Mouse (Mus musculus): Measurements from ENCODE around the gene Lce1b. TPM values are rescaled to one million over a fixed set of nuclear protein-coding genes. Genes with fewer than 3 reads are reported as not detected.
"Not testable (repeated sequence)": the region's sequence is repeated elsewhere in the genome, so short reads cannot be mapped to it uniquely, and the experiment has no call there.

Gene Lce1b
- not detected in 2 replicates for polyA plus RNA-seq (2014; fragmentation: Nextera tagmentation; extraction: Ambion mirVana)

DNA sequence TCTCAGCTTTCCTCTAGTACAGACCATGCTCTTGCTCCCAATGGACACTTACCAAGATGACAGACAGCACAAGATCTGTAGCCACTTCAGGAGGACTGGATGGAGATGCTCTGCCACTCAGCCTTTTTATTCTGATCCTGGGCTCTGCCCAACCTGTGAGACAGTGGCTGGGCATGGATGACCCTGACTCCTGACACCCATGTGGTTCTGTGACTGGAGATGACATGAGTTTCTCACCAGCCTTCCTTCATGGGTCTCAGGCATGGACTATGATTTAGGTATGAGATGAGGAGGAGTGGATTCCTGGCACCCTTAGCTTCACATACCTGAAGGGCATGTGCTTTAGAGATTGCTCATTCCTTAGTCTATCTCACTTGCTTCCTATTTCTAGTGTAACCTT is at the start of gene Lce1b:
Gene Lce1b (minus strand): TSS at position 101 of the 400 bp plus-strand sequence.
- Histone ChIP-seq H3K4me3 (ENCODE audit: low read depth, low read length) (no peak within 1 kb of the TSS), H3K9me3 (ENCODE audit: control insufficient read depth, low read length) (no peaks in the 10 kb centered on the region), H3K4me1 (replicated peaks; ENCODE audit: control insufficient read depth, insufficient read depth, low read length) (no peaks in the 10 kb centered on the region), H3K27me3 (replicated peaks; ENCODE audit: control insufficient read depth, insufficient read depth, low read length) (no peaks in the 10 kb centered on the region), H3K36me3 (ENCODE audit: control insufficient read depth, insufficient read depth, low read length) (no peaks in the 10 kb centered on the region), H3K27ac (ENCODE audit: low read depth) (no peak within 1 kb of the TSS), H3K4me2 (ENCODE audit: low read length) (no peak within 1 kb of the TSS), H3K9ac (ENCODE audit: low read length) (no peak within 1 kb of the TSS)
- ATAC-seq (replicated peaks; ENCODE audit: low FRiP score, low TSS enrichment, low read depth) = no peak
- DNase-seq (ENCODE audit: low spot score) = no peak

DNA sequence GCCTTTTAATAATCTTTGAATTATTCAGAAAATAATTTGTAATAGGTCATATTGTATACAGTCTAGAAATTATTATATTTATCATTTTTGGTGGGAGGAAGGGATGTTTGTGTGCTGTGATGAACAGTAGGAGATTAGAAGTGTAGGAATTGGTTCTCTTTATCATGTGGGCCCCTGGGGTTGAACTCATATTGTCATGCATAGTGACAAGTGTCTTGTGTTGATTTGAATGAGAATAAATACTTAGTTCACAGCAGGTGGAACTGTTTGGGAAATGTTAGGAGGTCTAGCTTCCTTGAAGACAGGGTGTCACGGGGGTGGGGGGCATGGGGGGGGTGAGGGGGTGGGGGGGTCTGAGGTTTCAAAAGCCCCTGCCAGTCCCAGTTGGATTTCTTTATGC is 37.9 kb upstream of the Lce1b start:
- ATAC-seq (replicated peaks; ENCODE audit: low FRiP score, low TSS enrichment, low read depth) = no peak

DNA sequence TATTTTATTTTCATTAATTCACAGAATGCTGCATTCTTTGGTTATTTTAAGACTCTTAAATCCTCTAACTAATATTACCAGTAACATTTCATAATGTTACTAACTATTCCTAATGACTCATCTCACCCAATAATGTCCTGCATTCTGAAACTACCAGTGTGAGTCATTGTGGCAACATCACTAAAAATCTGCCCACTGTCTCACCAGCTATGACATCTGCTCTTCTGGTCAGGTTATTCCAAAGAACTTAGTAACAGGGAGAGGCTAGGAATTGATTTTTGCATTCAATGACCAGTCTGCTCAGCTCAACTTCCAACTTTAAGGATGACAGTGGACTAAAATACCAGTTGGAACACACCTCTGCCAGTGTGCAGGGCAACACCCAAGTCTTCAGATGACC is 35.0 kb upstream of the Lce1b start:
- H3K4me1 ChIP-seq (replicated peaks; ENCODE audit: control insufficient read depth, insufficient read depth, low read length) = no peaks in the 10 kb centered on the region
- no peaks in the 10 kb centered on the region for H3K36me3 ChIP-seq (ENCODE audit: control insufficient read depth, insufficient read depth, low read length)
- no peak overlapping the region for H3K4me2 ChIP-seq (ENCODE audit: low read length)
- DNase-seq (ENCODE audit: low spot score) (no peak), ATAC-seq (replicated peaks; ENCODE audit: low FRiP score, low TSS enrichment, low read depth) (no peak)
- no peak overlapping the region for H3K4me3 ChIP-seq (ENCODE audit: low read depth, low read length)
- no peaks in the 10 kb centered on the region for H3K27me3 ChIP-seq (replicated peaks; ENCODE audit: control insufficient read depth, insufficient read depth, low read length)
- no peaks in the 10 kb centered on the region for H3K9me3 ChIP-seq (ENCODE audit: control insufficient read depth, low read length)
- H3K9ac ChIP-seq (ENCODE audit: low read length) = no peak overlapping the region
- no peak overlapping the region for H3K27ac ChIP-seq (ENCODE audit: low read depth)

More for the DNA sequence above, 37.9 kb upstream of the Lce1b start:
- Histone ChIP-seq H3K36me3 (ENCODE audit: control insufficient read depth, insufficient read depth, low read length) (no peaks in the 10 kb centered on the region), H3K9ac (ENCODE audit: low read length) (no peak overlapping the region), H3K4me1 (replicated peaks; ENCODE audit: control insufficient read depth, insufficient read depth, low read length) (no peaks in the 10 kb centered on the region), H3K4me3 (ENCODE audit: low read depth, low read length) (no peak overlapping the region), H3K9me3 (ENCODE audit: control insufficient read depth, low read length) (no peaks in the 10 kb centered on the region), H3K27ac (ENCODE audit: low read depth) (no peak overlapping the region), H3K27me3 (replicated peaks; ENCODE audit: control insufficient read depth, insufficient read depth, low read length) (no peaks in the 10 kb centered on the region), H3K4me2 (ENCODE audit: low read length) (no peak overlapping the region)
- DNase-seq (ENCODE audit: low spot score) = no peak
- WGBS = 50% methylated on average over 1 of the region's 1 CpGs

DNA sequence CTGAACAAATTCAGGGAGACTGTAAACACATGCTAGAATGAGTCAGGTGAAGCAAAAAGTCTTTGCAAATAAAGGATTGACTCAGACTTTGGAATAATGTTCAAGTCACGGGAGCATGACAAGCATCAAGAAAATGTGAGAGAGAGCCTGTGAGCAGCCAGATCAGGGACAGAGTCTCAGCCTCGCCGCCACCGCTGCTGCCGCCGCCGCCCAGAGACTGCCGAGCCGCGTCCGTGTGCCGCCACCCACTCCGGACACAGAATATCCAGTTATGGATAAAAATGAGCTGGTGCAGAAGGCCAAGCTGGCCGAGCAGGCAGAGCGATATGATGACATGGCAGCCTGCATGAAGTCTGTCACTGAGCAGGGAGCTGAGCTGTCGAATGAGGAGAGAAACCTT is 32.4 kb upstream of the Lce1b start:
- H3K36me3 ChIP-seq (ENCODE audit: control insufficient read depth, insufficient read depth, low read length); H3K4me1 ChIP-seq (replicated peaks; ENCODE audit: control insufficient read depth, insufficient read depth, low read length); H3K9me3 ChIP-seq (ENCODE audit: control insufficient read depth, low read length); H3K27ac ChIP-seq (ENCODE audit: low read depth); DNase-seq (ENCODE audit: low spot score); H3K4me3 ChIP-seq (ENCODE audit: low read depth, low read length); ATAC-seq (replicated peaks; ENCODE audit: low FRiP score, low TSS enrichment, low read depth); H3K27me3 ChIP-seq (replicated peaks; ENCODE audit: control insufficient read depth, insufficient read depth, low read length); H3K9ac ChIP-seq (ENCODE audit: low read length); H3K4me2 ChIP-seq (ENCODE audit: low read length): not testable (repeated sequence)
- 78% methylated on average over 16 of the region's 16 CpGs for WGBS

DNA sequence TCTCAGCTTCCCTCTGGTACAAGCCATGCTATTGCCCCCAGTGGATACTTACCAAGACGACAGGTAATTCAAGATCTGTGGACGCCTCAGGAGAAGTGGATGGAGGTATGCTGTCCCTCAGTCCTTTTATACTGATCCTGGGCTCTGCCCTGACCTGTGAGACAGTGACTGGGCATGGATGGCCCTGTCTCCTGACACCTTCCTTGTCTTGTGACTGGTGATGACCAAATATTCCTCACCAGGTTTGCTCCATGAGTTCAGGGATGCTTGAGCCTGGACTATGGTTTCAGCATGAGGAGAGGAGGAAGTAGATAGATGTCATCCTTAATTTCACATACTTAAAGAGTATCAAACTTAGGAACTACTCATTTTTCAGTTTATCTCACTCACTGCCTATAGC is 30.4 kb upstream of the Lce1b start, which contains the start of gene Lce1d:
Gene Lce1d (minus strand): TSS at position 101 of the 400 bp plus-strand sequence.
- Histone ChIP-seq H3K4me1 (replicated peaks; ENCODE audit: control insufficient read depth, insufficient read depth, low read length) (no peaks in the 10 kb centered on the region), H3K4me2 (ENCODE audit: low read length) (no peak within 1 kb of the TSS), H3K9ac (ENCODE audit: low read length) (no peak within 1 kb of the TSS), H3K9me3 (ENCODE audit: control insufficient read depth, low read length) (no peaks in the 10 kb centered on the region), H3K27me3 (replicated peaks; ENCODE audit: control insufficient read depth, insufficient read depth, low read length) (no peaks in the 10 kb centered on the region), H3K36me3 (ENCODE audit: control insufficient read depth, insufficient read depth, low read length) (no peaks in the 10 kb centered on the region), H3K27ac (ENCODE audit: low read depth) (no peak within 1 kb of the TSS), H3K4me3 (ENCODE audit: low read depth, low read length) (no peak within 1 kb of the TSS)
- WGBS = 56% methylated on average over 2 of the region's 2 CpGs
- DNase-seq (ENCODE audit: low spot score) (no peak), ATAC-seq (replicated peaks; ENCODE audit: low FRiP score, low TSS enrichment, low read depth) (no peak)

DNA sequence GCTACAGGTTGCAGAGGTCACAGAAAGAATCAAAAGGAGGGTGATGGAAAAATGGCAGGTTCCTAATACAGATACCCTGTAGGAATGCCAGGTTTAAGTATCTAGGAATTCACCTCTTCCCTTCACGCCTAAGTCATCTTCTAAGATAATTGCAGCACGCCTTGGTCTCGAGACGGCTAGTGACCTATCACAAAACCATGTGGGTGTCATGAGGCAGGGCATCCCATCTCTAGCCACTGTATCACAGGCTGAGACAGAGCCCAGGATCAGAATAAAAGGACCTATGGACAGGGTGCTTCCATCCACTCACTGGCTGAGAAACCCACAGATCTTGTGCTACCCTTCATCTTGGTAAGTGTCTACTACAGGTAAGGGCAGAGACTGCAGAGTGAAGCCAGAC is 22.2 kb upstream of the Lce1b start, which contains the start of gene Lce1c:
Gene Lce1c (plus strand): TSS at position 301 of the 400 bp plus-strand sequence.
- H3K36me3 ChIP-seq (ENCODE audit: control insufficient read depth, insufficient read depth, low read length) = no peaks in the 10 kb centered on the region
- H3K27me3 ChIP-seq (replicated peaks; ENCODE audit: control insufficient read depth, insufficient read depth, low read length) = no peaks in the 10 kb centered on the region
- no peaks in the 10 kb centered on the region for H3K9me3 ChIP-seq (ENCODE audit: control insufficient read depth, low read length)
- no peaks in the 10 kb centered on the region for H3K4me1 ChIP-seq (replicated peaks; ENCODE audit: control insufficient read depth, insufficient read depth, low read length)
- no peak within 1 kb of the TSS for H3K4me2 ChIP-seq (ENCODE audit: low read length)
- H3K27ac ChIP-seq (ENCODE audit: low read depth) = no peak within 1 kb of the TSS
- ATAC-seq (replicated peaks; ENCODE audit: low FRiP score, low TSS enrichment, low read depth) = no peak
- H3K9ac ChIP-seq (ENCODE audit: low read length) = no peak within 1 kb of the TSS
- WGBS = 86% methylated on average over 4 of the region's 4 CpGs
- no peak for DNase-seq (ENCODE audit: low spot score)
- no peak within 1 kb of the TSS for H3K4me3 ChIP-seq (ENCODE audit: low read depth, low read length)

DNA sequence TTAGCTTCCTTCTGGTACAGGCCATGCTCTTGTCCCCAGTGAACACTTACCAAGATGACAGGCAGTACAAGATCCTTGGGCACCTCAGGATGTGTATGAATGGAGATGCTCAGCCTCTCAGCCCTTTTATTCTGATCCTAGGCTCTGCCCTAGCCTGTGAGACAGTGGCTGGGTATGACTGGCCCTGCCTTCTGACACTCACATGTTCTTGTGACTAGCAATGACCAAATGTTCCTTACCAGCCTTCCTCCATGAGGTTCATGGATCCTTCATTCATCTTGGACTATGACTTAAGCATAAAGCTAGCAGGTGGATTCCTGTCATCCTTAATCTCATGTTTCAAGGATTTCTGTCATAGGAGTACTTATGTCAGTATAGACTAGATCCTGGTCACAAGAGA is 13.5 kb upstream of the Lce1b start, which contains the start of gene Lce1a2:
Gene Lce1a2 (minus strand): TSS at position 101 of the 400 bp plus-strand sequence.
- Histone ChIP-seq H3K4me2 (ENCODE audit: low read length) (no peak within 1 kb of the TSS), H3K4me3 (ENCODE audit: low read depth, low read length) (no peak within 1 kb of the TSS), H3K9me3 (ENCODE audit: control insufficient read depth, low read length) (no peaks in the 10 kb centered on the region), H3K27ac (ENCODE audit: low read depth) (no peak within 1 kb of the TSS), H3K4me1 (replicated peaks; ENCODE audit: control insufficient read depth, insufficient read depth, low read length) (no peaks in the 10 kb centered on the region), H3K9ac (ENCODE audit: low read length) (no peak within 1 kb of the TSS), H3K27me3 (replicated peaks; ENCODE audit: control insufficient read depth, insufficient read depth, low read length) (no peaks in the 10 kb centered on the region), H3K36me3 (ENCODE audit: control insufficient read depth, insufficient read depth, low read length) (no peaks in the 10 kb centered on the region)
- ATAC-seq (replicated peaks; ENCODE audit: low FRiP score, low TSS enrichment, low read depth) (no peak), DNase-seq (ENCODE audit: low spot score) (no peak)

DNA sequence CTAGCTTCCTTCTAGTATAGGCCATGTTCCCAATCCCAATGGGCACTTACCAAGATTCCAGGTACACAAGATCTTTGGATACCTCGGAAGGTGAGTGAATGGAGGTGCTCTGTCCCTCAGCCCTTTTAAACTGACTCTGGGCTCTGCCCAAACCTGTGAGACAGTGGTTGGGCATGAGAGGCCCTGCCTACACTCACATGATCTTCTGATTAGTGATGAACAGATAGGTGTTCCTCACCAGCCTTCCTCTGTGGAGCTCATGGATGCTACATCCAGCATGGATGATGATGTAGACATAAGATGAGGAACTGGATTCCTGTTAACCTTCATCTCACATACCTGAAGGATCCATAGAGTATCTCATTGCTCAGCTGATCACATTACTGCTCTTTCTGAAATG is 8.5 kb downstream of the Lce1b start, which contains the start of gene Lce1a1:
Gene Lce1a1 (minus strand): TSS at position 101 of the 400 bp plus-strand sequence.
- H3K9ac ChIP-seq (ENCODE audit: low read length) = no peak within 1 kb of the TSS
- no peak within 1 kb of the TSS for H3K27ac ChIP-seq (ENCODE audit: low read depth)
- no peak within 1 kb of the TSS for H3K4me3 ChIP-seq (ENCODE audit: low read depth, low read length)
- no peak within 1 kb of the TSS for H3K4me2 ChIP-seq (ENCODE audit: low read length)
- 75% methylated on average over 1 of the region's 1 CpGs for WGBS
- no peaks in the 10 kb centered on the region for H3K4me1 ChIP-seq (replicated peaks; ENCODE audit: control insufficient read depth, insufficient read depth, low read length)
- H3K9me3 ChIP-seq (ENCODE audit: control insufficient read depth, low read length) = no peaks in the 10 kb centered on the region
- no peaks in the 10 kb centered on the region for H3K27me3 ChIP-seq (replicated peaks; ENCODE audit: control insufficient read depth, insufficient read depth, low read length)
- no peak for DNase-seq (ENCODE audit: low spot score)
- no peaks in the 10 kb centered on the region for H3K36me3 ChIP-seq (ENCODE audit: control insufficient read depth, insufficient read depth, low read length)
- no peak for ATAC-seq (replicated peaks; ENCODE audit: low FRiP score, low TSS enrichment, low read depth)

DNA sequence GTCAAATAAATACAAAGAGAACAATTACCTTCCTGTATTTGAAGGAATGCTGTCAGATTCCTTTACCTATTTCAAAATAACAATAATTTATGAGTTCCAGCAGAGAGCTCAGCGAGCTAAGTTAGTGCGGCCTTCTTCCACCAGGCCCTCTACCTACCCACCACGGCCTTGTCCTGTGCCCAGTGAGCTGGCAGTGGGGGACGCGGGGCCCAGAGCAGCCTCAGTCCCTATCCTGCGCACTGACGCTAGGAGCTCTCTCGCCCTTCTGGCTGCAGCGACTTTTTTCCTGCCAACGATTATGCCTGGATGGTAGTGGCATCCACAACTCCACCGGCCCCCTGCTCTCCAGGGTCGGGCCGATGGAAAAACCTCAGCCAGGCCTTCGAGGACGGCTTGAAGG is 16.9 kb downstream of the Lce1b start:
- Histone ChIP-seq H3K4me3 (ENCODE audit: low read depth, low read length) (no peak overlapping the region), H3K9ac (ENCODE audit: low read length) (no peak overlapping the region), H3K9me3 (ENCODE audit: control insufficient read depth, low read length) (no peaks in the 10 kb centered on the region), H3K27ac (ENCODE audit: low read depth) (no peak overlapping the region), H3K4me2 (ENCODE audit: low read length) (no peak overlapping the region), H3K27me3 (replicated peaks; ENCODE audit: control insufficient read depth, insufficient read depth, low read length) (no peaks in the 10 kb centered on the region), H3K36me3 (ENCODE audit: control insufficient read depth, insufficient read depth, low read length) (no peaks in the 10 kb centered on the region), H3K4me1 (replicated peaks; ENCODE audit: control insufficient read depth, insufficient read depth, low read length) (no peaks in the 10 kb centered on the region)
- DNase-seq (ENCODE audit: low spot score) = no peak
- no peak for ATAC-seq (replicated peaks; ENCODE audit: low FRiP score, low TSS enrichment, low read depth)
- 88% methylated on average over 15 of the region's 15 CpGs for WGBS

Measured in intestine, embryonic 14.5 days (tissue).